Mouse (Mus musculus) myocyte (in vitro differentiated cells): ENCODE measurements around the gene 5730596B20Rik. TPM values are rescaled to one million over a fixed set of nuclear protein-coding genes. Genes with fewer than 3 reads are reported as not detected.

Experiments used
- H3K27me3 ChIP-seq: one replicate; pipeline ENCODE4 v1.6.1; 2011; ENCODE audit not compliant: control insufficient read depth, insufficient read depth, insufficient read length
- H3K36me3 ChIP-seq: one replicate; pipeline ENCODE4 v1.6.1; 2011; ENCODE audit not compliant: control insufficient read depth, insufficient read depth
- H3K4me2 ChIP-seq: one replicate; pipeline ENCODE4 v1.6.1; 2011; ENCODE audit warnings: low read depth, control low read depth
- H3K4me3 ChIP-seq: one replicate; pipeline ENCODE4 v1.5.1; 2011; ENCODE audit warnings: mild to moderate bottlenecking, control low read depth, moderate library complexity
- H3K79me2 ChIP-seq: one replicate; pipeline ENCODE4 v1.6.1; 2011; ENCODE audit not compliant: control insufficient read depth, insufficient read depth
- H3ac ChIP-seq: one replicate; pipeline ENCODE4 v1.6.1; 2011; ENCODE audit not compliant: control insufficient read depth, insufficient read length
- CEBPB ChIP-seq: IDR thresholded peaks from 2 replicates; pipeline ENCODE4 v1.6.1; 2011; ENCODE audit warnings: mild to moderate bottlenecking, moderate library complexity; ENCODE audit not compliant: poor library complexity, insufficient read depth, severe bottlenecking
- E2F4 ChIP-seq: IDR thresholded peaks from one replicate; pipeline ENCODE4 v1.6.1; 2011; ENCODE audit warnings: mild to moderate bottlenecking, control low read depth, moderate library complexity; ENCODE audit not compliant: insufficient read depth
- MAX ChIP-seq: IDR thresholded peaks from one replicate; pipeline ENCODE4 v1.6.1; 2011; ENCODE audit warnings: low read depth, mild to moderate bottlenecking, control low read depth
- MYOD1 ChIP-seq, 3 experiments: IDR thresholded peaks; one replicate each; pipeline ENCODE4 v1.6.1; 2011; ENCODE audit warnings: control low read depth in 2 of 3, low read depth in 2 of 3, mild to moderate bottlenecking in 2 of 3, moderate library complexity in 1 of 3; ENCODE audit not compliant: insufficient read length in 2 of 3, control insufficient read depth in 1 of 3
- MYOG ChIP-seq, 3 experiments: IDR thresholded peaks; one replicate each; pipeline ENCODE4 v1.6.1; 2011; ENCODE audit warnings: control low read depth in 2 of 3, low read depth in 2 of 3, mild to moderate bottlenecking in 2 of 3; ENCODE audit not compliant: insufficient read length in 2 of 3, control insufficient read depth in 1 of 3, insufficient read depth in 1 of 3
- POLR2A ChIP-seq: IDR thresholded peaks from one replicate; pipeline ENCODE4 v1.6.1; 2011; ENCODE audit warnings: low read depth, mild to moderate bottlenecking, control low read depth, moderate library complexity; ENCODE audit not compliant: insufficient read length
- POLR2AphosphoS2 ChIP-seq: IDR thresholded peaks from one replicate; pipeline ENCODE4 v1.6.1; 2011; ENCODE audit warnings: low read depth, control low read depth; ENCODE audit not compliant: insufficient read length
- REST ChIP-seq: IDR thresholded peaks from one replicate; pipeline ENCODE4 v1.6.1; 2011; ENCODE audit warnings: mild to moderate bottlenecking, control low read depth, moderate library complexity; ENCODE audit not compliant: insufficient read depth, insufficient read length
- SRF ChIP-seq: IDR thresholded peaks from one replicate; pipeline ENCODE4 v1.6.1; 2011; ENCODE audit warnings: low read depth; ENCODE audit not compliant: control insufficient read depth, insufficient read length
- TCF12 ChIP-seq: IDR thresholded peaks from one replicate; pipeline ENCODE4 v1.6.1; 2011; ENCODE audit warnings: mild to moderate bottlenecking, control low read depth; ENCODE audit not compliant: poor library complexity, insufficient read depth, severe bottlenecking
- TCF3 ChIP-seq: IDR thresholded peaks from one replicate; pipeline ENCODE4 v1.6.1; 2011; ENCODE audit warnings: low read depth, control low read depth; ENCODE audit not compliant: insufficient read length
- USF1 ChIP-seq: IDR thresholded peaks from one replicate; pipeline ENCODE4 v1.6.1; 2011; ENCODE audit warnings: low read depth, mild to moderate bottlenecking, control low read depth, moderate library complexity
- polyA plus RNA-seq: library from polyadenylated mRNA; unstranded; fragments of >200 nt; fragmentation: generic; extraction: Trizol; gene quantifications from one replicate; pipeline ENCODE4 v1.2.1, GENCODE M21; 2012; ENCODE audit warnings: missing spikeins

The 5730596B20Rik gene
- polyA plus RNA-seq, 1 experiment: 0.11 TPM

- Histone ChIP-seq H3K4me2 (no peak overlapping the region), H3ac (no peak overlapping the region), H3K4me3 (no peak overlapping the region), H3K79me2 (no peaks in the 10 kb centered on the region), H3K36me3 (no peaks in the 10 kb centered on the region), H3K27me3 (no peaks in the 10 kb centered on the region)
- TF ChIP-seq E2F4: no peak
- no peak for TF ChIP-seq CEBPB
- no peak for TF ChIP-seq MYOG (IDR thresholded peaks at IDR 0.05; ENCODE audit: control insufficient read depth in 1 of 3, insufficient read depth in 1 of 3, insufficient read length in 2 of 3, low read depth in 2 of 3)
- no peak for TF ChIP-seq MAX
- TF ChIP-seq USF1: no peak
- no peak for TF ChIP-seq POLR2A
- no peak for TF ChIP-seq MYOD1 (IDR thresholded peaks at IDR 0.05; ENCODE audit: control insufficient read depth in 1 of 3, insufficient read length in 2 of 3, low read depth in 2 of 3)
- no peak for TF ChIP-seq REST
- no peak for TF ChIP-seq SRF
- TF ChIP-seq TCF3: no peak
- no peak for TF ChIP-seq TCF12
- no peak for TF ChIP-seq POLR2AphosphoS2
Measured at GRCm38 (mm10) chr6:52172501-52172900, 4.8 kb upstream of the 5730596B20Rik start.

GRCm38 (mm10) chr6:52173648-52174047, 3.6 kb upstream of the 5730596B20Rik start:
- TF ChIP-seq MYOG (IDR thresholded peaks at IDR 0.05; ENCODE audit: control insufficient read depth in 1 of 3, insufficient read depth in 1 of 3, insufficient read length in 2 of 3, low read depth in 2 of 3) (no peak), E2F4 (no peak), TCF12 (no peak), SRF (no peak), MAX (no peak), USF1 (no peak), POLR2AphosphoS2 (no peak), CEBPB (no peak), REST (no peak), TCF3 (no peak), MYOD1 (IDR thresholded peaks at IDR 0.05; ENCODE audit: control insufficient read depth in 1 of 3, insufficient read length in 2 of 3, low read depth in 2 of 3) (no peak), POLR2A (no peak)
- Histone ChIP-seq H3ac (no peak overlapping the region), H3K4me2 (no peak overlapping the region), H3K4me3 (no peak overlapping the region), H3K79me2 (no peaks in the 10 kb centered on the region), H3K27me3 (no peaks in the 10 kb centered on the region), H3K36me3 (no peaks in the 10 kb centered on the region)

GRCm38 (mm10) chr6:52174968-52175751, 2.1 kb upstream of the 5730596B20Rik start:
- TF ChIP-seq TCF12 (no peak), REST (no peak), MAX (no peak), POLR2A (no peak), CEBPB (no peak), MYOG (IDR thresholded peaks at IDR 0.05; ENCODE audit: control insufficient read depth in 1 of 3, insufficient read depth in 1 of 3, insufficient read length in 2 of 3, low read depth in 2 of 3) (no peak), TCF3 (no peak), E2F4 (no peak), MYOD1 (IDR thresholded peaks at IDR 0.05; ENCODE audit: control insufficient read depth in 1 of 3, insufficient read length in 2 of 3, low read depth in 2 of 3) (no peak), USF1 (no peak), SRF (no peak), POLR2AphosphoS2 (no peak)
- no peaks in the 10 kb centered on the region for H3K27me3 ChIP-seq
- no peak overlapping the region for H3K4me2 ChIP-seq

GRCm38 (mm10) chr6:52175864-52176263, 1.4 kb upstream of the 5730596B20Rik start:
- H3K4me2 ChIP-seq: no peak overlapping the region
- H3ac ChIP-seq: no peak overlapping the region
- no peak for TF ChIP-seq MYOG (IDR thresholded peaks at IDR 0.05; ENCODE audit: control insufficient read depth in 1 of 3, insufficient read depth in 1 of 3, insufficient read length in 2 of 3, low read depth in 2 of 3)
- no peak for TF ChIP-seq TCF3
- no peak for TF ChIP-seq SRF
- no peak for TF ChIP-seq REST
- TF ChIP-seq MYOD1 (IDR thresholded peaks at IDR 0.05; ENCODE audit: control insufficient read depth in 1 of 3, insufficient read length in 2 of 3, low read depth in 2 of 3): no peak
- no peaks in the 10 kb centered on the region for H3K27me3 ChIP-seq
- no peaks in the 10 kb centered on the region for H3K36me3 ChIP-seq
- H3K4me3 ChIP-seq: no peak overlapping the region
- H3K79me2 ChIP-seq: no peaks in the 10 kb centered on the region

More at GRCm38 (mm10) chr6:52174968-52175751, 2.1 kb upstream of the 5730596B20Rik start:
- Histone ChIP-seq H3ac (no peak overlapping the region), H3K4me3 (no peak overlapping the region), H3K79me2 (no peaks in the 10 kb centered on the region), H3K36me3 (no peaks in the 10 kb centered on the region)

GRCm38 (mm10) chr6:52176391-52176790, 907 bp upstream of the 5730596B20Rik start:
- no peaks in the 10 kb centered on the region for H3K27me3 ChIP-seq
- H3K4me3 ChIP-seq: no peak overlapping the region
- TF ChIP-seq POLR2AphosphoS2 (no peak), MYOD1 (IDR thresholded peaks at IDR 0.05; ENCODE audit: control insufficient read depth in 1 of 3, insufficient read length in 2 of 3, low read depth in 2 of 3) (no peak), REST (no peak), MYOG (IDR thresholded peaks at IDR 0.05; ENCODE audit: control insufficient read depth in 1 of 3, insufficient read depth in 1 of 3, insufficient read length in 2 of 3, low read depth in 2 of 3) (no peak), E2F4 (no peak), USF1 (no peak), TCF12 (no peak), SRF (no peak), POLR2A (no peak), CEBPB (no peak), MAX (no peak), TCF3 (no peak)

More at GRCm38 (mm10) chr6:52176391-52176790, 907 bp upstream of the 5730596B20Rik start:
- Histone ChIP-seq H3K36me3 (no peaks in the 10 kb centered on the region), H3K4me2 (no peak overlapping the region), H3ac (no peak overlapping the region), H3K79me2 (no peaks in the 10 kb centered on the region)
